8 mouse cellular contexts compared by ENCODE assay signal in the genomic region with DNA sequence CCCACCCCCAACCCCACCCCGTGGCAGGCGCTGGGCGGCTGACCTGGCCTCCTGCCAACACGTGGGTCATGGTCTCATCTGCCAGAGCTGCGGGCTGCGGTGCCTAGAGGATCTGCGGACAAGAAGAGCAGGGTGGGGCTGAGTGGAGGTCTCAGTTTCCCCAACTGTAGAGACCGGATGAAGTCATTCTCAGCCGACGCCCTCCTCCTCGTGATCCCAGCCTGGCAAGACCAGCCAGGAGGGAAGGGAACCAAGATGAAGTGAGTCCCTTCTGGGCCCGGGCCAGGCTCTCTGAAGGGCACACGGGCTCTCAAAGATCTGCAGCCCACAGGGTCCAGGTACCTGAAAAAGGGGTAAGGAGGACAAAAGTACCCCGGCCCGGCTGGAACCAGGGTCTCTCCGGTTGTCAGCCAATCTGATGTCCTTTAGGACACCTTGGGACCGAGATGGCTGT. TPM values are rescaled to one million over a fixed set of nuclear protein-coding genes. Genes with fewer than 3 reads are reported as not detected.
DNase-seq lines count a peak whose midpoint lies in the region; ATAC-seq and TF ChIP-seq lines count a peak whose summit lies in the region.
"Had no signal": no experiment of that assay in that cellular context is flagged by ENCODE, and none has a peak within 500 bp of the region (broad histone marks: within the 10 kb centered on the region; RNA-seq: fewer than 3 reads in every experiment).

No protein-coding gene starts in this region.

- ATAC-seq in embryonic facial prominence, embryonic 14.5 days (ENCODE audit: low read depth) = no peak
- ATAC-seq in intestine, embryonic 15.5 days = no peak

- H3K4me1 ChIP-seq in lung, adult 2 months (ENCODE audit: control insufficient read depth, insufficient read depth, low read length) = peaks cover 30% of the 10 kb centered on the region
- H3K4me1 ChIP-seq in embryonic facial prominence, embryonic 14.5 days (ENCODE audit: control insufficient read depth, insufficient read depth, low read length) = peaks cover 35% of the 10 kb centered on the region
- peaks cover 54% of the 10 kb centered on the region for H3K4me1 ChIP-seq in intestine, embryonic 15.5 days (replicated peaks)
- H3K4me1 ChIP-seq in olfactory bulb, adult 2 months (ENCODE audit: control insufficient read depth, insufficient read depth, low read length) = peaks cover 38% of the 10 kb centered on the region
- peaks cover 16% of the 10 kb centered on the region for H3K4me1 ChIP-seq in thymus, adult 2 months (replicated peaks; ENCODE audit: control insufficient read depth, insufficient read depth, low read length)

- no peak for TF ChIP-seq POLR2A in lung, adult 2 months (IDR thresholded peaks at IDR 0.05; ENCODE audit: borderline replicate concordance, extremely low read depth, low read depth, low read length)
- no peak for TF ChIP-seq POLR2A in olfactory bulb, adult 2 months (IDR thresholded peaks at IDR 0.05; ENCODE audit: insufficient read depth, low read depth, low read length)
- no peak for TF ChIP-seq POLR2A in thymus, adult 2 months (IDR thresholded peaks at IDR 0.05; ENCODE audit: control insufficient read depth, extremely low read depth, insufficient read depth, low read length, poor library complexity)

- H3K27ac ChIP-seq in embryonic facial prominence, embryonic 14.5 days (replicated peaks; ENCODE audit: low read depth, low read length) = no peak overlapping the region
- 0 out of 2 replicates have a peak overlapping the region, but pooled peaks have one; percentile 2 for H3K27ac ChIP-seq in intestine, embryonic 15.5 days
- no peak overlapping the region for H3K27ac ChIP-seq in olfactory bulb, adult 2 months (ENCODE audit: insufficient read depth, low read depth, low read length)
- H3K27ac ChIP-seq in thymus, adult 2 months (ENCODE audit: control insufficient read depth, insufficient read depth, low read length) = no peak overlapping the region

- no peak for DNase-seq in lung, adult 2 months
- no peak for DNase-seq in lung, postnatal 25 days (ENCODE audit: low spot score)
- DNase-seq in embryonic facial prominence, embryonic 14.5 days (ENCODE audit: low spot score) = no peak
- no peak for DNase-seq in thymus, postnatal 0 days (ENCODE audit: low spot score)
- DNase-seq in thymus, adult 2 months = no peak
- DNase-seq: right cerebral cortex, postnatal 4 days had no signal

- no peaks in the 10 kb centered on the region for H3K9me3 ChIP-seq in embryonic facial prominence, embryonic 14.5 days (ENCODE audit: control insufficient read depth, low read length)
- no peaks in the 10 kb centered on the region for H3K9me3 ChIP-seq in intestine, embryonic 15.5 days

- no peak for TF ChIP-seq CTCF in lung, adult 2 months (IDR thresholded peaks at IDR 0.05; ENCODE audit: insufficient read depth, low read length)
- TF ChIP-seq CTCF in olfactory bulb, adult 2 months (IDR thresholded peaks at IDR 0.05; ENCODE audit: insufficient read depth, low read depth, low read length) = no peak
- no peak for TF ChIP-seq CTCF in thymus, adult 2 months (IDR thresholded peaks at IDR 0.05; ENCODE audit: borderline replicate concordance, control insufficient read depth, extremely low read depth, insufficient read depth, low read length, poor library complexity)

- peaks cover 92% of the 10 kb centered on the region for H3K27me3 ChIP-seq in embryonic facial prominence, embryonic 14.5 days (replicated peaks; ENCODE audit: control insufficient read depth, insufficient read depth, low read length)
- peaks cover 69% of the 10 kb centered on the region for H3K27me3 ChIP-seq in intestine, embryonic 15.5 days (replicated peaks)
- peaks cover 28% of the 10 kb centered on the region for H3K27me3 ChIP-seq in thymus, adult 2 months (ENCODE audit: control insufficient read depth, insufficient read depth, low read length)

- H3K36me3 ChIP-seq in embryonic facial prominence, embryonic 14.5 days (ENCODE audit: control insufficient read depth, insufficient read depth, low read length) = no peaks in the 10 kb centered on the region
- no peaks in the 10 kb centered on the region for H3K36me3 ChIP-seq in intestine, embryonic 15.5 days
- H3K36me3 ChIP-seq in thymus, adult 2 months (ENCODE audit: control insufficient read depth, insufficient read depth, low read length) = no peaks in the 10 kb centered on the region

- H3K9ac ChIP-seq in embryonic facial prominence, embryonic 14.5 days (ENCODE audit: low read depth, low read length) = 0 out of 2 replicates have a peak overlapping the region, but pooled peaks have one; percentile 50
- H3K9ac ChIP-seq in intestine, embryonic 15.5 days = peak overlapping the region; percentile 56

- H3K4me3 ChIP-seq in lung, adult 2 months (replicated peaks; ENCODE audit: extremely low read depth, low read depth, low read length) = peak overlapping the region; percentile 85
- peak overlapping the region; percentile 25 for H3K4me3 ChIP-seq in embryonic facial prominence, embryonic 14.5 days (ENCODE audit: low read depth, low read length)
- peak overlapping the region; percentile 44 for H3K4me3 ChIP-seq in intestine, embryonic 15.5 days (replicated peaks)
- peak overlapping the region; percentile 22; the same call in 1 of the 2 replicates for H3K4me3 ChIP-seq in olfactory bulb, adult 2 months (ENCODE audit: insufficient read depth, low read depth, low read length)
- H3K4me3 ChIP-seq in thymus, adult 2 months (ENCODE audit: control insufficient read depth, insufficient read depth, low read length) = no peak overlapping the region

- 8% methylated on average over 17 of the region's 17 CpGs for WGBS in lung, adult 2 months
- 13% methylated on average over 17 of the region's 17 CpGs for WGBS in embryonic facial prominence, embryonic 14.5 days
- WGBS in intestine, embryonic 15.5 days = 16% methylated on average over 17 of the region's 17 CpGs
- WGBS in olfactory bulb, adult 2 months = 10% methylated on average over 17 of the region's 17 CpGs
- 12% methylated on average over 17 of the region's 17 CpGs for WGBS in thymus, adult 2 months

- H3K4me2 ChIP-seq in embryonic facial prominence, embryonic 14.5 days (ENCODE audit: low read depth, low read length) = peak overlapping the region; percentile 52
- H3K4me2 ChIP-seq in intestine, embryonic 15.5 days (replicated peaks) = peak overlapping the region; percentile 77

RNA-seq across cellular contexts. Expression of a gene that starts 0.7 kb away (rescaled TPM):
- polyA plus RNA-seq in lung, adult 2 months (2012; rRNA removed) = 87.6 and 89.2 TPM in 2 replicates
- polyA plus RNA-seq in embryonic facial prominence, embryonic 14.5 days (2014; fragmentation: Nextera tagmentation; extraction: Ambion mirVana) = 5.8 and 6.3 TPM in 2 replicates
- 19.3 and 20.4 TPM in 2 replicates for polyA plus RNA-seq in intestine, embryonic 15.5 days (2015; fragmentation: Nextera tagmentation; extraction: Ambion mirVana)
- not detected in 2 replicates for polyA plus RNA-seq in olfactory bulb, adult 2 months (2012; ENCODE audit: insufficient read depth, insufficient read length, low replicate concordance, missing spikeins)
- 1.0 and 1.1 TPM in 2 replicates for polyA plus RNA-seq in thymus, postnatal 0 days (2015; fragmentation: Nextera tagmentation; extraction: Ambion mirVana)
- polyA plus RNA-seq in thymus, adult 2 months (2012; rRNA removed) = 4.6 and 9.0 TPM in 2 replicates

RNA-seq across cellular contexts. Expression of a gene that starts 8.7 kb away (rescaled TPM):
- 5.5 and 6.0 TPM in 2 replicates for polyA plus RNA-seq in lung, adult 2 months (2012; rRNA removed)
- 0.47 and 0.72 TPM in 2 replicates for polyA plus RNA-seq in embryonic facial prominence, embryonic 14.5 days (2014; fragmentation: Nextera tagmentation; extraction: Ambion mirVana)
- polyA plus RNA-seq in intestine, embryonic 15.5 days (2015; fragmentation: Nextera tagmentation; extraction: Ambion mirVana) = 0.32 and 0.63 TPM in 2 replicates
- polyA plus RNA-seq in olfactory bulb, adult 2 months (2012; ENCODE audit: insufficient read depth, insufficient read length, low replicate concordance, missing spikeins) = not detected in 2 replicates
- polyA plus RNA-seq in thymus, postnatal 0 days (2015; fragmentation: Nextera tagmentation; extraction: Ambion mirVana) = 0.17 and 0.21 TPM in 2 replicates
- polyA plus RNA-seq in thymus, adult 2 months (2012; rRNA removed) = 0.17 and 0.22 TPM in 2 replicates

RNA-seq across cellular contexts. Expression of a gene that starts 17.8 kb away (rescaled TPM):
- polyA plus RNA-seq in lung, adult 2 months (2012; rRNA removed) = 23.7 and 26.8 TPM in 2 replicates
- 5.6 and 7.5 TPM in 2 replicates for polyA plus RNA-seq in embryonic facial prominence, embryonic 14.5 days (2014; fragmentation: Nextera tagmentation; extraction: Ambion mirVana)
- polyA plus RNA-seq in intestine, embryonic 15.5 days (2015; fragmentation: Nextera tagmentation; extraction: Ambion mirVana) = 132 and 159 TPM in 2 replicates
- not detected in 2 replicates for polyA plus RNA-seq in olfactory bulb, adult 2 months (2012; ENCODE audit: insufficient read depth, insufficient read length, low replicate concordance, missing spikeins)
- 0.26 and 0.30 TPM in 2 replicates for polyA plus RNA-seq in thymus, postnatal 0 days (2015; fragmentation: Nextera tagmentation; extraction: Ambion mirVana)
- 2.0 and 3.5 TPM in 2 replicates for polyA plus RNA-seq in thymus, adult 2 months (2012; rRNA removed)

RNA-seq across cellular contexts. Expression of a gene that starts 18.2 kb away (rescaled TPM):
- 9.8 and 10.4 TPM in 2 replicates for polyA plus RNA-seq in lung, adult 2 months (2012; rRNA removed)
- 1.7 and 2.9 TPM in 2 replicates for polyA plus RNA-seq in embryonic facial prominence, embryonic 14.5 days (2014; fragmentation: Nextera tagmentation; extraction: Ambion mirVana)
- 8.1 and 8.8 TPM in 2 replicates for polyA plus RNA-seq in intestine, embryonic 15.5 days (2015; fragmentation: Nextera tagmentation; extraction: Ambion mirVana)
- polyA plus RNA-seq in olfactory bulb, adult 2 months (2012; ENCODE audit: insufficient read depth, insufficient read length, low replicate concordance, missing spikeins) = not detected in 2 replicates
- polyA plus RNA-seq in thymus, postnatal 0 days (2015; fragmentation: Nextera tagmentation; extraction: Ambion mirVana) = 4.4 and 4.6 TPM in 2 replicates
- polyA plus RNA-seq in thymus, adult 2 months (2012; rRNA removed) = 11.7 and 14.1 TPM in 2 replicates

RNA-seq across cellular contexts. Expression of a gene that starts 27.2 kb away (rescaled TPM):
- polyA plus RNA-seq in lung, adult 2 months (2012; rRNA removed) = 58.4 and 62.4 TPM in 2 replicates
- 38.5 and 46.3 TPM in 2 replicates for polyA plus RNA-seq in embryonic facial prominence, embryonic 14.5 days (2014; fragmentation: Nextera tagmentation; extraction: Ambion mirVana)
- 51.4 and 51.5 TPM in 2 replicates for polyA plus RNA-seq in intestine, embryonic 15.5 days (2015; fragmentation: Nextera tagmentation; extraction: Ambion mirVana)
- polyA plus RNA-seq in olfactory bulb, adult 2 months (2012; ENCODE audit: insufficient read depth, insufficient read length, low replicate concordance, missing spikeins) = not detected in 2 replicates
- polyA plus RNA-seq in thymus, postnatal 0 days (2015; fragmentation: Nextera tagmentation; extraction: Ambion mirVana) = 72.7 and 81.1 TPM in 2 replicates
- 78.9 and 93.8 TPM in 2 replicates for polyA plus RNA-seq in thymus, adult 2 months (2012; rRNA removed)
